Mouse (Mus musculus): ENCODE measurements at regions not wholly inside any gene's neighbourhood (a gene's known extent, or its start where the extent isn't known, plus 50 kb on each side); places are given as distances from the start of the nearest gene placed in this dataset.

GRCm38 (mm10) chr6:14574607-14575006 lies 180.5 kb downstream of the Ppp1r3a start:
- DNase-seq (ENCODE audit: low read depth, low spot score) = no peak
- TF ChIP-seq ZNF384 (IDR thresholded peaks at IDR 0.05; ENCODE audit: low read depth, low read length) (no peak), ZC3H11A (IDR thresholded peaks at IDR 0.05; ENCODE audit: borderline replicate concordance, low read depth, low read length) (no peak), HCFC1 (IDR thresholded peaks at IDR 0.05; ENCODE audit: borderline replicate concordance, insufficient read depth, low read length) (no peak), CHD2 (IDR thresholded peaks at IDR 0.05; ENCODE audit: low read depth, low read length) (no peak), MAFK (IDR thresholded peaks at IDR 0.05; ENCODE audit: insufficient read depth, low read depth, low read length) (no peak)
- H3K4me1 ChIP-seq (ENCODE audit: control insufficient read depth in 2 of 2, insufficient read depth in 2 of 2, low read length in 2 of 2, poor library complexity in 1 of 2) = no peaks in the 10 kb centered on the region
- in situ Hi-C loops (cut with MboI; ENCODE audit: low sequenced_read_pairs in 2 of 2, unreplicated experiment in 2 of 2) = no loop called here
- no peak overlapping the region for H3K27ac ChIP-seq (ENCODE audit: insufficient read depth, low read depth, low read length, poor library complexity, severe bottlenecking)
- no peak overlapping the region for H3K4me3 ChIP-seq (ENCODE audit: insufficient read depth in 1 of 2, low read depth in 1 of 2, low read length in 2 of 2, poor library complexity in 1 of 2, severe bottlenecking in 1 of 2)
- no peaks in the 10 kb centered on the region for H3K9me3 ChIP-seq (ENCODE audit: control insufficient read depth, insufficient read depth, low read depth, low read length)
- no peak overlapping the region for H3K9ac ChIP-seq (ENCODE audit: insufficient read depth, low read depth, low read length, poor library complexity, severe bottlenecking)
- no peaks in the 10 kb centered on the region for H3K36me3 ChIP-seq (ENCODE audit: control insufficient read depth, insufficient read depth, low read length, poor library complexity, severe bottlenecking)

- DNase-seq (ENCODE audit: low read depth, low spot score) = no peak
- H3K9ac ChIP-seq (ENCODE audit: insufficient read depth, low read depth, low read length, poor library complexity, severe bottlenecking) = no peak overlapping the region
- H3K9me3 ChIP-seq (ENCODE audit: control insufficient read depth, insufficient read depth, low read depth, low read length) = no peaks in the 10 kb centered on the region
- H3K36me3 ChIP-seq (ENCODE audit: control insufficient read depth, insufficient read depth, low read length, poor library complexity, severe bottlenecking) = no peaks in the 10 kb centered on the region
- no peak overlapping the region for H3K27ac ChIP-seq (ENCODE audit: insufficient read depth, low read depth, low read length, poor library complexity, severe bottlenecking)
- in situ Hi-C loops (cut with MboI; ENCODE audit: low sequenced_read_pairs in 2 of 2, unreplicated experiment in 2 of 2) = no loop called here
- no peaks in the 10 kb centered on the region for H3K4me1 ChIP-seq (ENCODE audit: control insufficient read depth in 2 of 2, insufficient read depth in 2 of 2, low read length in 2 of 2, poor library complexity in 1 of 2)
- H3K4me3 ChIP-seq (ENCODE audit: insufficient read depth in 1 of 2, low read depth in 1 of 2, low read length in 2 of 2, poor library complexity in 1 of 2, severe bottlenecking in 1 of 2) = no peak overlapping the region
- no peak for TF ChIP-seq ZNF384 (IDR thresholded peaks at IDR 0.05; ENCODE audit: low read depth, low read length)
- no peak for TF ChIP-seq CHD2 (IDR thresholded peaks at IDR 0.05; ENCODE audit: low read depth, low read length)
- TF ChIP-seq HCFC1 (IDR thresholded peaks at IDR 0.05; ENCODE audit: borderline replicate concordance, insufficient read depth, low read length) = no peak
- TF ChIP-seq ZC3H11A (IDR thresholded peaks at IDR 0.05; ENCODE audit: borderline replicate concordance, low read depth, low read length) = no peak
- no peak for TF ChIP-seq MAFK (IDR thresholded peaks at IDR 0.05; ENCODE audit: insufficient read depth, low read depth, low read length)
Observed at GRCm38 (mm10) chr6:14573001-14573400, 182.1 kb downstream of the Ppp1r3a start.

GRCm38 (mm10) chr6:14540333-14540732 lies 214.7 kb downstream of the Ppp1r3a start:
- H3K36me3 ChIP-seq (ENCODE audit: control insufficient read depth, insufficient read depth, low read length, poor library complexity, severe bottlenecking) = no peaks in the 10 kb centered on the region
- H3K9me3 ChIP-seq (ENCODE audit: control insufficient read depth, insufficient read depth, low read depth, low read length) = no peaks in the 10 kb centered on the region
- H3K4me3 ChIP-seq (ENCODE audit: insufficient read depth in 1 of 2, low read depth in 1 of 2, low read length in 2 of 2, poor library complexity in 1 of 2, severe bottlenecking in 1 of 2) = no peak overlapping the region
- in situ Hi-C loops (cut with MboI; ENCODE audit: low sequenced_read_pairs in 2 of 2, unreplicated experiment in 2 of 2) = no loop called here
- DNase-seq (ENCODE audit: low read depth, low spot score) = no peak
- H3K27ac ChIP-seq (ENCODE audit: insufficient read depth, low read depth, low read length, poor library complexity, severe bottlenecking) = no peak overlapping the region
- no peaks in the 10 kb centered on the region for H3K4me1 ChIP-seq (ENCODE audit: control insufficient read depth in 2 of 2, insufficient read depth in 2 of 2, low read length in 2 of 2, poor library complexity in 1 of 2)
- H3K9ac ChIP-seq (ENCODE audit: insufficient read depth, low read depth, low read length, poor library complexity, severe bottlenecking) = no peak overlapping the region
- TF ChIP-seq ZC3H11A (IDR thresholded peaks at IDR 0.05; ENCODE audit: borderline replicate concordance, low read depth, low read length) (no peak), CHD2 (IDR thresholded peaks at IDR 0.05; ENCODE audit: low read depth, low read length) (no peak), ZNF384 (IDR thresholded peaks at IDR 0.05; ENCODE audit: low read depth, low read length) (no peak), MAFK (IDR thresholded peaks at IDR 0.05; ENCODE audit: insufficient read depth, low read depth, low read length) (no peak), HCFC1 (IDR thresholded peaks at IDR 0.05; ENCODE audit: borderline replicate concordance, insufficient read depth, low read length) (no peak)

GRCm38 (mm10) chr6:14529096-14529495 lies 226.0 kb downstream of the Ppp1r3a start:
- H3K9ac ChIP-seq (ENCODE audit: insufficient read depth, low read depth, low read length, poor library complexity, severe bottlenecking) = no peak overlapping the region
- no peak overlapping the region for H3K27ac ChIP-seq (ENCODE audit: insufficient read depth, low read depth, low read length, poor library complexity, severe bottlenecking)
- DNase-seq (ENCODE audit: low read depth, low spot score) = no peak
- no peak overlapping the region for H3K4me3 ChIP-seq (ENCODE audit: insufficient read depth in 1 of 2, low read depth in 1 of 2, low read length in 2 of 2, poor library complexity in 1 of 2, severe bottlenecking in 1 of 2)
- in situ Hi-C loops (cut with MboI; ENCODE audit: low sequenced_read_pairs in 2 of 2, unreplicated experiment in 2 of 2) = no loop called here
- TF ChIP-seq ZC3H11A (IDR thresholded peaks at IDR 0.05; ENCODE audit: borderline replicate concordance, low read depth, low read length) = no peak
- TF ChIP-seq ZNF384 (IDR thresholded peaks at IDR 0.05; ENCODE audit: low read depth, low read length) = no peak
- TF ChIP-seq MAFK (IDR thresholded peaks at IDR 0.05; ENCODE audit: insufficient read depth, low read depth, low read length) = no peak
- no peak for TF ChIP-seq CHD2 (IDR thresholded peaks at IDR 0.05; ENCODE audit: low read depth, low read length)
- no peak for TF ChIP-seq HCFC1 (IDR thresholded peaks at IDR 0.05; ENCODE audit: borderline replicate concordance, insufficient read depth, low read length)
- H3K36me3 ChIP-seq (ENCODE audit: control insufficient read depth, insufficient read depth, low read length, poor library complexity, severe bottlenecking) = no peaks in the 10 kb centered on the region
- H3K4me1 ChIP-seq (ENCODE audit: control insufficient read depth in 2 of 2, insufficient read depth in 2 of 2, low read length in 2 of 2, poor library complexity in 1 of 2) = no peaks in the 10 kb centered on the region
- H3K9me3 ChIP-seq (ENCODE audit: control insufficient read depth, insufficient read depth, low read depth, low read length) = no peaks in the 10 kb centered on the region

GRCm38 (mm10) chr6:14528564-14528963 lies 226.5 kb downstream of the Ppp1r3a start:
- no peak for DNase-seq (ENCODE audit: low read depth, low spot score)
- Histone ChIP-seq H3K9ac (ENCODE audit: insufficient read depth, low read depth, low read length, poor library complexity, severe bottlenecking) (no peak overlapping the region), H3K4me1 (ENCODE audit: control insufficient read depth in 2 of 2, insufficient read depth in 2 of 2, low read length in 2 of 2, poor library complexity in 1 of 2) (no peaks in the 10 kb centered on the region), H3K4me3 (ENCODE audit: insufficient read depth in 1 of 2, low read depth in 1 of 2, low read length in 2 of 2, poor library complexity in 1 of 2, severe bottlenecking in 1 of 2) (no peak overlapping the region), H3K36me3 (ENCODE audit: control insufficient read depth, insufficient read depth, low read length, poor library complexity, severe bottlenecking) (no peaks in the 10 kb centered on the region), H3K27ac (ENCODE audit: insufficient read depth, low read depth, low read length, poor library complexity, severe bottlenecking) (no peak overlapping the region), H3K9me3 (ENCODE audit: control insufficient read depth, insufficient read depth, low read depth, low read length) (no peaks in the 10 kb centered on the region)
- in situ Hi-C loops (cut with MboI; ENCODE audit: low sequenced_read_pairs in 2 of 2, unreplicated experiment in 2 of 2) = no loop called here
- TF ChIP-seq ZC3H11A (IDR thresholded peaks at IDR 0.05; ENCODE audit: borderline replicate concordance, low read depth, low read length) = no peak
- TF ChIP-seq ZNF384 (IDR thresholded peaks at IDR 0.05; ENCODE audit: low read depth, low read length) = no peak
- TF ChIP-seq MAFK (IDR thresholded peaks at IDR 0.05; ENCODE audit: insufficient read depth, low read depth, low read length) = no peak
- no peak for TF ChIP-seq HCFC1 (IDR thresholded peaks at IDR 0.05; ENCODE audit: borderline replicate concordance, insufficient read depth, low read length)
- no peak for TF ChIP-seq CHD2 (IDR thresholded peaks at IDR 0.05; ENCODE audit: low read depth, low read length)

Data from ES-E14 (cell line).